Mouse (Mus musculus): ENCODE data around the gene Zfp983. TPM values are rescaled to one million over a fixed set of nuclear protein-coding genes. Genes with fewer than 3 reads are reported as not detected.
A peak's percentile ranks its signal among the peaks of the same experiment; 100 is the strongest.
"Not testable (repeated sequence)": the region's sequence is repeated elsewhere in the genome, so short reads cannot be mapped to it uniquely, and the experiment has no call there.

Zfp983 gene
- polyA plus RNA-seq (2015; fragmentation: Nextera tagmentation; extraction: Ambion mirVana) = 11.8 and 12.3 TPM in 2 replicates

- not testable (repeated sequence) for H3K4me1 ChIP-seq (replicated peaks); H3K27me3 ChIP-seq; H3K36me3 ChIP-seq; H3K9me3 ChIP-seq
- ATAC-seq (ENCODE audit: low FRiP score, low read depth) = peak; percentile 99
- Histone ChIP-seq H3K4me2 (peak within 1 kb of the TSS; percentile 62), H3K9ac (peak within 1 kb of the TSS; percentile 46), H3K4me3 (peak within 1 kb of the TSS; percentile 49), H3K27ac (replicated peaks) (peak within 1 kb of the TSS; percentile 87)
- whole genome bisulfite sequencing = under 1% methylated on average over 17 of the region's 17 CpGs
These were observed at the start of gene Zfp983 for GRCm38 (mm10) chr17:21650364-21650907. Gene Zfp983 (plus strand): TSS chr17:21650624.

GRCm38 (mm10) chr17:21616356-21616755 lies 34.1 kb upstream of the Zfp983 start:
- H3K27ac ChIP-seq (replicated peaks) = no peak overlapping the region
- H3K36me3 ChIP-seq = no peaks in the 10 kb centered on the region
- H3K9me3 ChIP-seq = no peaks in the 10 kb centered on the region
- 91% methylated on average over 3 of the region's 3 CpGs for WGBS
- H3K4me3 ChIP-seq = no peak overlapping the region
- no peak overlapping the region for H3K9ac ChIP-seq
- ATAC-seq (ENCODE audit: low FRiP score, low read depth) = no peak
- H3K27me3 ChIP-seq = no peaks in the 10 kb centered on the region
- no peak overlapping the region for H3K4me2 ChIP-seq
- no peaks in the 10 kb centered on the region for H3K4me1 ChIP-seq (replicated peaks)

- H3K9ac ChIP-seq = no peak overlapping the region
- 15% methylated on average over 9 of the region's 9 CpGs for WGBS
These were observed 33.1 kb upstream of the Zfp983 start for GRCm38 (mm10) chr17:21617352-21617751.

GRCm38 (mm10) chr17:21623647-21624046 lies 26.8 kb upstream of the Zfp983 start:
- Histone ChIP-seq H3K9ac (no peak overlapping the region), H3K36me3 (no peaks in the 10 kb centered on the region), H3K27ac (replicated peaks) (no peak overlapping the region), H3K27me3 (no peaks in the 10 kb centered on the region), H3K4me3 (no peak overlapping the region), H3K9me3 (no peaks in the 10 kb centered on the region), H3K4me2 (no peak overlapping the region), H3K4me1 (replicated peaks) (no peaks in the 10 kb centered on the region)
- WGBS = no CpG with 5 or more reads among the region's 3 CpGs
- no peak for ATAC-seq (ENCODE audit: low FRiP score, low read depth)

More at GRCm38 (mm10) chr17:21617352-21617751, 33.1 kb upstream of the Zfp983 start:
- no peak overlapping the region for H3K4me3 ChIP-seq
- no peak for ATAC-seq (ENCODE audit: low FRiP score, low read depth)
- no peaks in the 10 kb centered on the region for H3K27me3 ChIP-seq
- no peaks in the 10 kb centered on the region for H3K4me1 ChIP-seq (replicated peaks)
- no peaks in the 10 kb centered on the region for H3K36me3 ChIP-seq
- H3K9me3 ChIP-seq = no peaks in the 10 kb centered on the region
- no peak overlapping the region for H3K27ac ChIP-seq (replicated peaks)
- no peak overlapping the region for H3K4me2 ChIP-seq

DNA sequence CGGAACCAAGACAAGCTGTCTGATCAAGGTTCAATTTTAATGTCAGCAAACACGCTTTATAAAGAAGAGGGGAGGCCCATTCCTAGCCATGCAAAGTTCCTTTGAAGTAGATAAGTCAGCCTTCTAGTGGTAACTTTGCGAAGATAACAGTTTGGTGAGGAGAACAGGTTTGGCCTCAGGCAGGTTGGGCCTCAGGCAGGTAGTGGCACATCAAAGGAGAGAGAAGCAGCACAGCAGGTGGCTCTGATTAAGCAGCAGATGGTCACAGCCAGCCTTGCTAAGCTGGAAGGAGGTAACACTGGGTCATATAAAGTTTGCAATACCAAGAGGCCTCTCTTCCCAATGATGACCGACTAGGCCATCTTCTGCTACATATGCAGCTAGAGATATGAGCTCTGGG lies 14.7 kb upstream of the Zfp983 start:
- not testable (repeated sequence) for H3K27ac ChIP-seq (replicated peaks); H3K4me1 ChIP-seq (replicated peaks); H3K4me3 ChIP-seq; H3K4me2 ChIP-seq; H3K36me3 ChIP-seq; H3K9ac ChIP-seq; ATAC-seq (ENCODE audit: low FRiP score, low read depth); H3K27me3 ChIP-seq
- peaks cover 11% of the 10 kb centered on the region; the same call in 1 of the 2 replicates for H3K9me3 ChIP-seq
- WGBS = 72% methylated on average over 4 of the region's 4 CpGs

DNA sequence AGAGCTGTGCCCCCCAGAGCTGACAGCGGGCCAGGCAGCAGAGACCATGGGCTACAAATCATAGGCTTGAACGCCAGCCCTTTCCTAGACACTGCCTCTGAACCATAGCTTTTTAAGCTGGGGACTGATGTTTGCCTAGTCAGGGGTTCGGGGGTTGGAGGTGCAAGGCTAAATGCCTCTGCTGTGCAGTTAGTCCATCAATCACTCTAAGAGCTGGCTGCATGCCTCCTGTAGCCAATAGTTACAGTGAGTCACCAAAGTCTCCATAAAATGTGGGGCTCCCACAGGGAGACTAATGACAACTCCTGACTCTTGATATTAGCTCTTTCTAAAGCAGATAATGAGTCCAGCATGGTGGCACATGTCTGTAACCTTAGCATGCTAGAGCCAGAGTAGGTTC lies 1.6 kb upstream of the Zfp983 start:
- no peaks in the 10 kb centered on the region for H3K36me3 ChIP-seq
- H3K9ac ChIP-seq = no peak overlapping the region
- 63% methylated on average over 3 of the region's 3 CpGs for WGBS
- no peaks in the 10 kb centered on the region for H3K9me3 ChIP-seq
- ATAC-seq (ENCODE audit: low FRiP score, low read depth) = no peak
- H3K4me1 ChIP-seq (replicated peaks) = peaks cover 8% of the 10 kb centered on the region
- no peak overlapping the region for H3K4me3 ChIP-seq
- H3K27me3 ChIP-seq = no peaks in the 10 kb centered on the region
- no peak overlapping the region for H3K27ac ChIP-seq (replicated peaks)
- no peak overlapping the region for H3K4me2 ChIP-seq

GRCm38 (mm10) chr17:21649936-21650335 lies 488 bp upstream of the Zfp983 start:
- H3K4me1 ChIP-seq (replicated peaks) = peaks cover 8% of the 10 kb centered on the region
- 27% methylated on average over 2 of the region's 2 CpGs for WGBS
- ATAC-seq (ENCODE audit: low FRiP score, low read depth) = no peak
- peak overlapping the region; percentile 46 for H3K9ac ChIP-seq
- no peaks in the 10 kb centered on the region for H3K36me3 ChIP-seq
- no peaks in the 10 kb centered on the region for H3K9me3 ChIP-seq
- peak overlapping the region; percentile 87 for H3K27ac ChIP-seq (replicated peaks)
- no peaks in the 10 kb centered on the region for H3K27me3 ChIP-seq
- peak overlapping the region; percentile 49 for H3K4me3 ChIP-seq
- peak overlapping the region; percentile 62 for H3K4me2 ChIP-seq

- 19% methylated on average over 1 of the region's 1 CpGs for WGBS
- ATAC-seq (ENCODE audit: low FRiP score, low read depth); H3K27ac ChIP-seq (replicated peaks); H3K4me3 ChIP-seq; H3K4me1 ChIP-seq (replicated peaks); H3K36me3 ChIP-seq; H3K27me3 ChIP-seq; H3K9ac ChIP-seq; H3K9me3 ChIP-seq: not testable (repeated sequence)
- 0 out of 2 replicates have a peak overlapping the region, but pooled peaks have one; percentile 78 for H3K4me2 ChIP-seq
These were observed 28.4 kb downstream of the Zfp983 start for GRCm38 (mm10) chr17:21678826-21679225.

- ATAC-seq (ENCODE audit: low FRiP score, low read depth) = peak; percentile 99
- H3K36me3 ChIP-seq = peaks cover 1% of the 10 kb centered on the region
- peak overlapping the region; percentile 78 for H3K4me2 ChIP-seq
- H3K4me1 ChIP-seq (replicated peaks) = peaks cover 8% of the 10 kb centered on the region
- WGBS = 4% methylated on average over 9 of the region's 9 CpGs
- peak overlapping the region; percentile 80 for H3K27ac ChIP-seq (replicated peaks)
- H3K27me3 ChIP-seq = no peaks in the 10 kb centered on the region
- H3K9me3 ChIP-seq = no peaks in the 10 kb centered on the region
- peak overlapping the region; percentile 50 for H3K9ac ChIP-seq
- H3K4me3 ChIP-seq = peak overlapping the region; percentile 51
These were observed 29.0 kb downstream of the Zfp983 start for GRCm38 (mm10) chr17:21679273-21680018.

- H3K27me3 ChIP-seq; H3K4me1 ChIP-seq (replicated peaks); H3K36me3 ChIP-seq; H3K9me3 ChIP-seq: not testable (repeated sequence)
- Histone ChIP-seq H3K9ac (peak overlapping the region; percentile 50), H3K4me3 (peak overlapping the region; percentile 51), H3K27ac (replicated peaks) (peak overlapping the region; percentile 80), H3K4me2 (peak overlapping the region; percentile 78)
- 0% methylated on average over 10 of the region's 10 CpGs for WGBS
- peak; percentile 90 for ATAC-seq (ENCODE audit: low FRiP score, low read depth)
These were observed 29.6 kb downstream of the Zfp983 start for GRCm38 (mm10) chr17:21680019-21680376.

- no peak within 1 kb of the TSS for H3K9ac ChIP-seq
- no peak within 1 kb of the TSS for H3K27ac ChIP-seq (replicated peaks)
- no peak within 1 kb of the TSS for H3K4me2 ChIP-seq
- peaks cover 43% of the 10 kb centered on the region for H3K36me3 ChIP-seq
- 92% methylated on average over 3 of the region's 3 CpGs for WGBS
- H3K4me1 ChIP-seq (replicated peaks) = no peaks in the 10 kb centered on the region
- ATAC-seq (ENCODE audit: low FRiP score, low read depth) = no peak
- no peak within 1 kb of the TSS for H3K4me3 ChIP-seq
- H3K9me3 ChIP-seq = no peaks in the 10 kb centered on the region
- H3K27me3 ChIP-seq = no peaks in the 10 kb centered on the region
These were observed 41.1 kb downstream of the Zfp983 start, which contains the start of gene Gm10226 for GRCm38 (mm10) chr17:21691560-21691959. Gene Gm10226 (plus strand): TSS chr17:21691860.

GRCm38 (mm10) chr17:21693342-21693741 lies 42.9 kb downstream of the Zfp983 start:
- Histone ChIP-seq H3K36me3 (peaks cover 43% of the 10 kb centered on the region), H3K4me2 (no peak overlapping the region), H3K4me1 (replicated peaks) (no peaks in the 10 kb centered on the region), H3K9ac (no peak overlapping the region), H3K4me3 (no peak overlapping the region), H3K27ac (replicated peaks) (no peak overlapping the region), H3K9me3 (no peaks in the 10 kb centered on the region), H3K27me3 (no peaks in the 10 kb centered on the region)
- WGBS = 83% methylated on average over 3 of the region's 3 CpGs
- ATAC-seq (ENCODE audit: low FRiP score, low read depth) = no peak

All from hindbrain, embryonic 15.5 days (tissue).